Mouse (Mus musculus): ENCODE results near the gene 4933434E20Rik. TPM values are rescaled to one million over a fixed set of nuclear protein-coding genes. Genes with fewer than 3 reads are reported as not detected.

4933434E20Rik gene
- total and polyA plus RNA-seq, 3 experiments, result 161 to 227 (median 184) TPM

DNA sequence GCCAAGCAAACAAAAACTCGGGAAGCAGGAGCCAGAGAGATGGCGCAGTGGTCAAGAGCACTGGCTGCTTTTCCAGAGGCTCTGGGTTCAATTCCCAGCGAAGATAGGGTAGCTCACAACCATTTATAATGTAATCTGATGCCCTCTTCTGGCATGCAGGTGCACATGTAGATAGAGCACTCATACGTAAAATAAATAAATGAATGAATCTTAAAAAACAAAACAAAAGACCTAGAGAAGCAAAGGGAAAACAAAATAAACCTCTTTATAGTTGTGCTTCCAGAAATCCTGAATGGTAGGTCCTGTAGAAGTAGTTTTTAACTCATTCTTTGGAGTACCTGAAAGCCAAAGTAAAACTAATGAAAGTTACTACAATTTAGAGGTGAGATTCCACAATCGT is 26.8 kb downstream of the 4933434E20Rik start:
- peak; percentile 52 for DNase-seq (ENCODE audit: low read depth, low spot score)
- no peak overlapping the region for H3K27ac ChIP-seq (ENCODE audit: control insufficient read depth, low read depth, low read length)
- H3K27me3 ChIP-seq (ENCODE audit: control insufficient read depth in 1 of 2, insufficient read depth in 2 of 2, low read length in 2 of 2), result no peaks in the 10 kb centered on the region
- peaks cover 31% of the 10 kb centered on the region for H3K79me2 ChIP-seq (ENCODE audit: control insufficient read depth, insufficient read depth, low read length, poor library complexity)
- H3K36me3 ChIP-seq (ENCODE audit: control insufficient read depth in 1 of 2, insufficient read depth in 2 of 2, low read length in 2 of 2), result peaks cover 0 to 23% of the 10 kb centered on the region in 2 experiments; a peak in 2 of 4 replicates
- TF ChIP-seq MYC (IDR thresholded peaks at IDR 0.05; ENCODE audit: low read depth, low read length) (no peak), MEF2A (IDR thresholded peaks at IDR 0.05; ENCODE audit: extremely low read depth, insufficient replicate concordance, low read depth, low read length, poor library complexity, severe bottlenecking) (no peak), MXI1 (IDR thresholded peaks at IDR 0.05; ENCODE audit: low read depth, low read length) (no peak; the same call in 1 of the 2 replicates), CTCF (IDR thresholded peaks at IDR 0.05 in 2 of 3, conservative IDR thresholded peaks at IDR 0.05 in 1 of 3; ENCODE audit: control insufficient read depth in 1 of 3, insufficient read depth in 1 of 3, low read depth in 2 of 3, low read length in 3 of 3, poor library complexity in 1 of 3, severe bottlenecking in 1 of 3) (peak in 1 of 3 experiments; percentile 44; a peak in 2 of 6 replicates), KAT2A (conservative IDR thresholded peaks at IDR 0.05; ENCODE audit: low read depth, low read length) (peak; percentile 7; the same call in 1 of the 2 replicates), RAD21 (IDR thresholded peaks at IDR 0.05; ENCODE audit: low read depth, low read length) (peak; percentile 18), TAL1 (IDR thresholded peaks at IDR 0.05; ENCODE audit: low read length) (peak; percentile 39; the same call in 1 of the 2 replicates), ELF1 (IDR thresholded peaks at IDR 0.05; ENCODE audit: low read depth, low read length) (0 out of 2 replicates have a peak, but pooled peaks have one; percentile 26), SIN3A (IDR thresholded peaks at IDR 0.05; ENCODE audit: low read length) (peak; percentile 50; the same call in 1 of the 2 replicates), NRF1 (IDR thresholded peaks at IDR 0.05; ENCODE audit: insufficient read depth, low read depth, low read length, poor library complexity, severe bottlenecking) (no peak), ZKSCAN1 (IDR thresholded peaks at IDR 0.05; ENCODE audit: low read depth, low read length) (no peak), GABPA (IDR thresholded peaks at IDR 0.05; ENCODE audit: low read depth, low read length) (0 out of 2 replicates have a peak, but pooled peaks have one; percentile 8), ZC3H11A (IDR thresholded peaks at IDR 0.05; ENCODE audit: low read depth, low read length) (peak; percentile 47; the same call in 1 of the 2 replicates), MYB (IDR thresholded peaks at IDR 0.05; ENCODE audit: low read depth, low read length) (no peak), ZNF384 (IDR thresholded peaks at IDR 0.05; ENCODE audit: low read depth, low read length) (no peak; the same call in 1 of the 2 replicates), TCF12 (IDR thresholded peaks at IDR 0.05; ENCODE audit: low read depth, low read length) (0 out of 2 replicates have a peak, but pooled peaks have one; percentile 13), MAFK (IDR thresholded peaks at IDR 0.05; ENCODE audit: borderline replicate concordance, low read depth, low read length) (no peak), USF1 (IDR thresholded peaks at IDR 0.05; ENCODE audit: low read depth, low read length) (no peak), RCOR1 (IDR thresholded peaks at IDR 0.05; ENCODE audit: low read depth, low read length) (0 out of 2 replicates have a peak, but pooled peaks have one; percentile 17)
- H3K4me1 ChIP-seq (ENCODE audit: control insufficient read depth in 1 of 2, insufficient read depth in 2 of 2, low read length in 2 of 2), result peaks cover 15 to 25% of the 10 kb centered on the region in 2 experiments
- peak overlapping the region; percentile 59 for H3K9ac ChIP-seq (ENCODE audit: control insufficient read depth, low read depth, low read length, poor library complexity, severe bottlenecking)
- H3K4me3 ChIP-seq (ENCODE audit: control insufficient read depth in 1 of 2, insufficient read depth in 1 of 2, low read depth in 2 of 2, low read length in 2 of 2), result peak overlapping the region; percentile 33 to 65
- no peaks in the 10 kb centered on the region for H3K9me3 ChIP-seq (replicated peaks; ENCODE audit: insufficient read depth, low read length)

All from MEL (cell line).